Mouse (Mus musculus): Measurements from ENCODE around the gene Rdh1. TPM values are rescaled to one million over a fixed set of nuclear protein-coding genes. Genes with fewer than 3 reads are reported as not detected.
"Not testable (repeated sequence)": the region's sequence is repeated elsewhere in the genome, so short reads cannot be mapped to it uniquely, and the experiment has no call there.

Gene Rdh1
- total and polyA plus RNA-seq, 3 experiments = 0.04 to 0.05 TPM; not detected in 1

DNA sequence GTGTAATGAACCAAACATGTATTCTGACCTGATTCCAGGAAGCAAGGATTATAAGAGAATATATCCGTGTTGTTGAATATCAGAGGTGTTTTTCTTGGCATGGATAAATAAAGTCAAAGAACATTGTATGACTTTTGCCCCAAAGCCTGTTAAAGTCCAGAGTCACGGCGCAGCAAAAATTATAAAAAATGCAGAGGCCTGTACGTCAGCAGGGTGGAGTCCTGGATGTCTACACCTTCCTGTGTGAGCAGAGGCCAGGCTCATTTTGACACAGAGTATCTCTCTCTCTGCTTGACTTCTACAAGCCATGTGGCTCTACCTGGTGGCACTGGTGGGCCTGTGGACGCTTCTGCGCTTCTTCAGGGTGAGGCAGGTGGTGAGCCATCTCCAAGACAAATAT lies 41.4 kb downstream of the Rdh1 start, which contains the start of gene Rdh16:
Gene Rdh16 (plus strand): TSS at position 262 of the 400 bp plus-strand sequence.
- no peaks in the 10 kb centered on the region for H3K4me1 ChIP-seq (ENCODE audit: control insufficient read depth, insufficient read depth, low read length)
- H3K27ac ChIP-seq = no peak within 1 kb of the TSS
- no peak for TF ChIP-seq EP300 (IDR thresholded peaks at IDR 0.05; ENCODE audit: insufficient read depth, low read depth, low read length)
- no peak for TF ChIP-seq CTCF (IDR thresholded peaks at IDR 0.05)
- no peak for TF ChIP-seq POLR2A (IDR thresholded peaks at IDR 0.05; ENCODE audit: insufficient read depth, low read depth, low read length)
- H3K9ac ChIP-seq (ENCODE audit: low read depth, low read length) = no peak within 1 kb of the TSS
- 74% methylated on average over 6 of the region's 6 CpGs for WGBS
- no peaks in the 10 kb centered on the region for H3K36me3 ChIP-seq (ENCODE audit: control insufficient read depth, insufficient read depth, low read length)
- no peak for DNase-seq
- H3K79me2 ChIP-seq (replicated peaks; ENCODE audit: control insufficient read depth, insufficient read depth, low read length) = no peaks in the 10 kb centered on the region
- no peak within 1 kb of the TSS for H3K4me3 ChIP-seq
- no peaks in the 10 kb centered on the region for H3K27me3 ChIP-seq (ENCODE audit: control insufficient read depth, insufficient read depth, low read length)
- intact Hi-C loops (cut with DNase I) = no loop called here

DNA sequence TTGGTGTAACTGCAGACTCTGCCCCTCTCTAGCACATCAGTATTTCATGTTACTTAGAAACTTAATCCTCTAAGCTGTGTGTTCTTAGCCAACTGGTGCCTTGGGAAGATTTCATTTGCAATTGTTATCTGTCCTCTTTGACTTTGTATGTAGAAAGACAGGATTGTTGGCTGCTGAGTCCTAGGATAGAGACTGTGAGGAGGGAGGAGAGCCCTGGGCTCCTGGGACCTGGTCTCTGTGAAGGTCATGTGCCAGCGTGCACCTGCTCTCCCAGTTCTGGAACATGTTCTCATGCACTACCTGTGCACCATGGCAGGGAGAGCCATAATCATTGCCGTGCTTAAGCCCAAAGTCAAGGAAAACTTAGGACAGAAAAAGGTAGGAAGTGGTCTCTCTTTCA lies 42.1 kb downstream of the Rdh1 start:
- 87% methylated on average over 2 of the region's 2 CpGs for WGBS

DNA sequence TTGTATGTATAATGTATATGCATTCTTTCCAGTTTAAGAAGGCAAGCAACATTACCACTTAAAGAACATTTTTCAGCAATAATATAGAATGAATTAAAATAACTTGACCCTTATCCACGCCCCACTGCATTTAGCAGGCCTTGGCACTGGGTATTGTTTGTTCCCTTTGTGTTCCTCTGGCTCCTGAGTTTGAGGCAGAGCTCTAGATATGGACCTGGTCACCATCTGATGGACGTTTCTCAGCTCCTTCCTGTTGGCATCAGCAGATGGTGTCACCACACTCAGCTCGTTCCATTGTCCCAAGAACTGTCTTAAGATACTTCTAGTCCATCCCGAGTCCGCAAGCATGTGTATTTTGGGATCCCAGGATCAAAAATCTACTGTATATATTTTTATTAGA lies 42.7 kb downstream of the Rdh1 start:
- WGBS = 60% methylated on average over 5 of the region's 5 CpGs
- intact Hi-C loops (cut with DNase I) = no loop called here
- no peaks in the 10 kb centered on the region for H3K27me3 ChIP-seq (ENCODE audit: control insufficient read depth, insufficient read depth, low read length)

More for the DNA sequence above, 42.1 kb downstream of the Rdh1 start:
- Histone ChIP-seq H3K36me3 (ENCODE audit: control insufficient read depth, insufficient read depth, low read length) (no peaks in the 10 kb centered on the region), H3K27me3 (ENCODE audit: control insufficient read depth, insufficient read depth, low read length) (no peaks in the 10 kb centered on the region), H3K4me1 (ENCODE audit: control insufficient read depth, insufficient read depth, low read length) (no peaks in the 10 kb centered on the region), H3K4me3 (no peak overlapping the region), H3K79me2 (replicated peaks; ENCODE audit: control insufficient read depth, insufficient read depth, low read length) (no peaks in the 10 kb centered on the region), H3K27ac (no peak overlapping the region), H3K9ac (ENCODE audit: low read depth, low read length) (no peak overlapping the region)
- DNase-seq = no peak
- no peak for TF ChIP-seq POLR2A (IDR thresholded peaks at IDR 0.05; ENCODE audit: insufficient read depth, low read depth, low read length)
- TF ChIP-seq CTCF (IDR thresholded peaks at IDR 0.05) = no peak
- no peak for TF ChIP-seq EP300 (IDR thresholded peaks at IDR 0.05; ENCODE audit: insufficient read depth, low read depth, low read length)
- intact Hi-C loops (cut with DNase I) = no loop called here

DNA sequence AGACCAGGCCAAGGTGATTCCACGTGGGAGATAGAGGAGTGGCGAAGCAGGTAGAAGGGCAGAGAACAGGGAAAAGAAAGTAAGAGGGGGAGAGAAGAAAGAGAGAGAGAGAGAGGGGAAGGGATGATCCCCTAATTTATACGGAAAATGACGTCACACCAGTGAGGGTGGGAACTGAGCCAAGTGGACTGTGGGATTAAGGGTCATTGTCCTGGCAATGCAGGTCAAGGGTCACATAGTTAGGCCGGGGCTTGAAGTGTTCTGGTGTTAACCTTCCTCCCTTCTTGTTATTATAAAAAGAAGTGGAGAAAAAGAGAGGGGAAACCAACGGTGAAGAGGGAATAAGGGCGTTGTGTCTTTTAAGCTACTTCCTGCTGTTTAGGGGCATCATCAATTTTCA lies 44.9 kb downstream of the Rdh1 start:
- TF ChIP-seq EP300 (IDR thresholded peaks at IDR 0.05; ENCODE audit: insufficient read depth, low read depth, low read length) (no peak), CTCF (IDR thresholded peaks at IDR 0.05) (no peak), POLR2A (IDR thresholded peaks at IDR 0.05; ENCODE audit: insufficient read depth, low read depth, low read length) (no peak)
- no peaks in the 10 kb centered on the region for H3K27me3 ChIP-seq (ENCODE audit: control insufficient read depth, insufficient read depth, low read length)
- no peaks in the 10 kb centered on the region for H3K4me1 ChIP-seq (ENCODE audit: control insufficient read depth, insufficient read depth, low read length)
- intact Hi-C loops (cut with DNase I) = no loop called here
- H3K4me3 ChIP-seq = no peak overlapping the region
- H3K27ac ChIP-seq = no peak overlapping the region
- 52% methylated on average over 7 of the region's 7 CpGs for WGBS
- no peak for DNase-seq
- H3K9ac ChIP-seq (ENCODE audit: low read depth, low read length) = no peak overlapping the region
- no peaks in the 10 kb centered on the region for H3K79me2 ChIP-seq (replicated peaks; ENCODE audit: control insufficient read depth, insufficient read depth, low read length)
- H3K36me3 ChIP-seq (ENCODE audit: control insufficient read depth, insufficient read depth, low read length) = no peaks in the 10 kb centered on the region

More for the DNA sequence above, 42.7 kb downstream of the Rdh1 start:
- H3K27ac ChIP-seq = no peak overlapping the region
- no peaks in the 10 kb centered on the region for H3K79me2 ChIP-seq (replicated peaks; ENCODE audit: control insufficient read depth, insufficient read depth, low read length)
- no peak overlapping the region for H3K4me3 ChIP-seq
- no peaks in the 10 kb centered on the region for H3K4me1 ChIP-seq (ENCODE audit: control insufficient read depth, insufficient read depth, low read length)
- TF ChIP-seq EP300 (IDR thresholded peaks at IDR 0.05; ENCODE audit: insufficient read depth, low read depth, low read length) = no peak
- no peak for TF ChIP-seq POLR2A (IDR thresholded peaks at IDR 0.05; ENCODE audit: insufficient read depth, low read depth, low read length)
- no peak for TF ChIP-seq CTCF (IDR thresholded peaks at IDR 0.05)
- no peak overlapping the region for H3K9ac ChIP-seq (ENCODE audit: low read depth, low read length)
- H3K36me3 ChIP-seq (ENCODE audit: control insufficient read depth, insufficient read depth, low read length) = no peaks in the 10 kb centered on the region
- no peak for DNase-seq

DNA sequence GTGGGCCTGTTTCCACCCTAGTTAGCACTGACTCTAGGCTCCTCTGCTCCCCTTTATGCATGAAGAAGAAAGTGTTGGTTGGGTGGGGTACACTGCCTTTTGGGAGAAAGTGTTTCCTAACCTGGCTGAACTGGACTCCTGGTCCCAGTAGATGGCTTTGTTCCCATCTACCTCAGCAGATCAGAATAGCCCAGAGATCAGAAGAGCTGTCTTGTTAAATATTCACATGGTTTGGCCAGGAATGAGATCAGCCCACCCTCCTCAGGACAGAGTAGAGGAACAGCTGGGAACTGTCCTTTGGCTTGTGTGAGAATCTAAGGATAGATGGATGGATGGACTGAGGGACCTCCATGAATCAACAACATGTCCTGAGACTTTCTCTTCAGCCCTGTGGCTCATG lies 56.4 kb downstream of the Rdh1 start:
- no peak for DNase-seq
- TF ChIP-seq EP300 (IDR thresholded peaks at IDR 0.05; ENCODE audit: insufficient read depth, low read depth, low read length) = no peak
- TF ChIP-seq POLR2A (IDR thresholded peaks at IDR 0.05; ENCODE audit: insufficient read depth, low read depth, low read length) = no peak
- TF ChIP-seq CTCF (IDR thresholded peaks at IDR 0.05) = no peak
- intact Hi-C loops (cut with DNase I) = no loop called here
- Histone ChIP-seq H3K27me3 (ENCODE audit: control insufficient read depth, insufficient read depth, low read length) (no peaks in the 10 kb centered on the region), H3K79me2 (replicated peaks; ENCODE audit: control insufficient read depth, insufficient read depth, low read length) (no peaks in the 10 kb centered on the region), H3K27ac (no peak overlapping the region), H3K9ac (ENCODE audit: low read depth, low read length) (no peak overlapping the region), H3K4me3 (no peak overlapping the region), H3K36me3 (ENCODE audit: control insufficient read depth, insufficient read depth, low read length) (no peaks in the 10 kb centered on the region), H3K4me1 (ENCODE audit: control insufficient read depth, insufficient read depth, low read length) (no peaks in the 10 kb centered on the region)

DNA sequence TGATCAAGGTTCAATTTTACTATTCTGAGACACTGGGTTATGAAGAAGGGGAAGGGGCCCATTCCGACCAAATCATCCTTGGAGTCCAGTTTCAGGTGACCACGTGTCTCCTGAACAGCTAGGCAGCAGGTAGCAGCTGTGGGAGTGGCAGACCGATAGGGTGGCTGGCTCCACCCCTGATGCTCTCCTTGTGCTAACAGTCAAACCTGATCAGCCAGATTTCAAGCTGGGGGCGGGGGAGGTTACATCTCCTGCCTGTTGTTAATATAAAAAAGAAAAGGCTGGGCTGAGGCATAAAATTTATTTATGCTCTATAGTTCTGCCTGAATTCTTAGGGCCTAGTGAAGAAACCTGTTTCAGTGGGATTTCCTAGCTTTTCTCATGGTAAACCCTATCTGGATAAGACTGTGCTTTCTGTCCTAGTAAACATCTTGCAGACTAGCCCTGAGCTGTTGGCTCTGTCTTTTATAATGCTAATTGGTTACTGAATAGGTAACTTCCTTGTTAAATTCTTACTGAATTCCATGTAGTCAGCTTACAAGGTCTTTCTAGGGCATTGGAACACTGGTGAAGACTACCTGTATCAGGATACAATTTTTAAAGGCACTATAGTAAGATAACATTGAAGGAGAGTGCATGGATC lies 57.9 kb downstream of the Rdh1 start:
- intact Hi-C loops (cut with DNase I); DNase-seq; H3K36me3 ChIP-seq (ENCODE audit: control insufficient read depth, insufficient read depth, low read length); H3K4me3 ChIP-seq; H3K4me1 ChIP-seq (ENCODE audit: control insufficient read depth, insufficient read depth, low read length); H3K27me3 ChIP-seq (ENCODE audit: control insufficient read depth, insufficient read depth, low read length); H3K79me2 ChIP-seq (replicated peaks; ENCODE audit: control insufficient read depth, insufficient read depth, low read length); H3K27ac ChIP-seq; H3K9ac ChIP-seq (ENCODE audit: low read depth, low read length): not testable (repeated sequence)
- WGBS = 72% methylated on average over 4 of the region's 4 CpGs

Other genes with a start within 250 kb of the Rdh1 start
- gene Ndufa4l2, start 244.8 kb upstream of the Rdh1 start, total RNA-seq (2021) = 10 to 100 TPM; 20.1 to 27.9 TPM
- 45.1 and 64.4 TPM in 2 replicates for gene Ndufa4l2, start 244.8 kb upstream of the Rdh1 start, polyA plus RNA-seq (2012; rRNA removed)
- gene Shmt2, start 237.3 kb upstream of the Rdh1 start, total RNA-seq (2021) = 10 to 100 TPM; 42.6 to 43.4 TPM
- 60.9 and 67.0 TPM in 2 replicates for gene Shmt2, start 237.3 kb upstream of the Rdh1 start, polyA plus RNA-seq (2012; rRNA removed)
- under 1 TPM; 0.34 to 0.68 TPM for gene Nxph4, start 225.2 kb upstream of the Rdh1 start, total RNA-seq (2021)
- 0.39 and 0.41 TPM in 2 replicates for gene Nxph4, start 225.2 kb upstream of the Rdh1 start, polyA plus RNA-seq (2012; rRNA removed)
- 10 to 100 TPM; 74.0 to 79.5 TPM for gene Lrp1, start 138.6 kb upstream of the Rdh1 start, total RNA-seq (2021)
- gene Lrp1, start 138.6 kb upstream of the Rdh1 start, polyA plus RNA-seq (2012; rRNA removed) = 74.1 and 83.7 TPM in 2 replicates
- gene Stat6, start 116.7 kb upstream of the Rdh1 start, total RNA-seq (2021) = 10 to 100 TPM; 43.7 to 43.9 TPM
- gene Stat6, start 116.7 kb upstream of the Rdh1 start, polyA plus RNA-seq (2012; rRNA removed) = 49.5 and 61.7 TPM in 2 replicates
- gene Nemp1, start 92.8 kb upstream of the Rdh1 start, total RNA-seq (2021) = 1 to 10 TPM; 3.7 to 4.2 TPM
- gene Nemp1, start 92.8 kb upstream of the Rdh1 start, polyA plus RNA-seq (2012; rRNA removed) = 2.2 and 4.0 TPM in 2 replicates
- gene Nab2, start 91.2 kb upstream of the Rdh1 start, total RNA-seq (2021) = 1 to 10 TPM; 5.0 to 6.3 TPM
- gene Nab2, start 91.2 kb upstream of the Rdh1 start, polyA plus RNA-seq (2012; rRNA removed) = 10.0 and 11.2 TPM in 2 replicates
- under 1 TPM in 1 of 2 experiments, not detected in 1; 0.08 TPM for gene Myo1a, start 54.6 kb upstream of the Rdh1 start, total RNA-seq (2021)
- 0.04 and 0.12 TPM in 2 replicates for gene Myo1a, start 54.6 kb upstream of the Rdh1 start, polyA plus RNA-seq (2012; rRNA removed)
- gene Tac2, start 35.2 kb upstream of the Rdh1 start, total RNA-seq (2021) = not detected
- gene Tac2, start 35.2 kb upstream of the Rdh1 start, polyA plus RNA-seq (2012; rRNA removed) = not detected in 2 replicates
- 1 to 10 TPM; 7.7 to 7.8 TPM for gene Zbtb39, start 20.2 kb upstream of the Rdh1 start, total RNA-seq (2021)
- 4.3 and 6.3 TPM in 2 replicates for gene Zbtb39, start 20.2 kb upstream of the Rdh1 start, polyA plus RNA-seq (2012; rRNA removed)
- 1 to 10 TPM; 2.6 to 3.9 TPM for gene Gpr182, start 8.0 kb upstream of the Rdh1 start, total RNA-seq (2021)
- 7.7 and 8.6 TPM in 2 replicates for gene Gpr182, start 8.0 kb upstream of the Rdh1 start, polyA plus RNA-seq (2012; rRNA removed)
- gene Rdh16f1, start 66 bp downstream of the Rdh1 start, total RNA-seq (2021) = under 1 TPM in 1 of 2 experiments, not detected in 1; 0.10 TPM
- 0.12 TPM in 1 of 2 replicates, not detected in the other for gene Rdh16f1, start 66 bp downstream of the Rdh1 start, polyA plus RNA-seq (2012; rRNA removed)
- not detected for gene Rdh9, start 16.7 kb downstream of the Rdh1 start, total RNA-seq (2021)
- gene Rdh9, start 16.7 kb downstream of the Rdh1 start, polyA plus RNA-seq (2012; rRNA removed) = 0.20 TPM in 1 of 2 replicates, not detected in the other
- not detected for gene Rdh16, start 41.4 kb downstream of the Rdh1 start, total RNA-seq (2021)
- gene Rdh16, start 41.4 kb downstream of the Rdh1 start, polyA plus RNA-seq (2012; rRNA removed) = 0.06 TPM in 1 of 2 replicates, not detected in the other
- gene Rdh19, start 90.2 kb downstream of the Rdh1 start, total RNA-seq (2021) = not detected
- gene Rdh19, start 90.2 kb downstream of the Rdh1 start, polyA plus RNA-seq (2012; rRNA removed) = not detected in 2 replicates
- not detected for gene Rdh16f2, start 106.8 kb downstream of the Rdh1 start, total RNA-seq (2021)
- not detected in 2 replicates for gene Rdh16f2, start 106.8 kb downstream of the Rdh1 start, polyA plus RNA-seq (2012; rRNA removed)
- not detected for gene Rdh7, start 129.1 kb downstream of the Rdh1 start, total RNA-seq (2021)
- gene Rdh7, start 129.1 kb downstream of the Rdh1 start, polyA plus RNA-seq (2012; rRNA removed) = 0.35 TPM in 1 of 2 replicates, not detected in the other
- not detected for gene Sdr9c7, start 138.8 kb downstream of the Rdh1 start, total RNA-seq (2021)
- gene Sdr9c7, start 138.8 kb downstream of the Rdh1 start, polyA plus RNA-seq (2012; rRNA removed) = not detected in 2 replicates
- gene Hsd17b6, start 247.9 kb downstream of the Rdh1 start, total RNA-seq (2021) = not detected
- gene Hsd17b6, start 247.9 kb downstream of the Rdh1 start, polyA plus RNA-seq (2012; rRNA removed) = not detected in 2 replicates

All from heart, adult 2 months (tissue).